Mouse (Mus musculus) lung, embryonic 14.5 days (tissue): ENCODE results near the gene Gmppb. TPM values are rescaled to one million over a fixed set of nuclear protein-coding genes. Genes with fewer than 3 reads are reported as not detected.
A peak's percentile ranks its signal among the peaks of the same experiment; 100 is the strongest.

Source experiments
- ATAC-seq: fragments of 200-750 bp; cut with Nextera tagmentation; 2 replicates; pipeline ENCODE4 v1.8.0; 2017; ENCODE audit warnings: mild to moderate bottlenecking, moderate TSS enrichment, moderate library complexity; ENCODE audit not compliant: insufficient read depth
- DNase-seq: peaks from one replicate; pipeline ENCODE4 v3.0.0-alpha.2; 2015
- H3K27ac ChIP-seq: fragments of 300-500 bp; sonication (generic); 2 replicates; pipeline ENCODE4 v1.5.1; 2014; ENCODE audit warnings: low read depth, mild to moderate bottlenecking, moderate library complexity
- H3K27me3 ChIP-seq: fragments of 300-500 bp; sonication (generic); 2 replicates; pipeline ENCODE4 v1.6.1; 2014; ENCODE audit warnings: low read length, control low read depth; ENCODE audit not compliant: insufficient read depth
- H3K36me3 ChIP-seq: fragments of 300-500 bp; sonication (generic); 2 replicates; pipeline ENCODE4 v1.6.1; 2014; ENCODE audit warnings: control low read depth; ENCODE audit not compliant: insufficient read depth
- H3K4me1 ChIP-seq: fragments of 300-500 bp; sonication (generic); 2 replicates; pipeline ENCODE4 v1.6.1; 2014; ENCODE audit warnings: antibody characterized with exemption, control low read depth; ENCODE audit not compliant: insufficient read depth
- H3K4me2 ChIP-seq: fragments of 300-500 bp; sonication (generic); 2 replicates; pipeline ENCODE4 v1.6.1; 2014; ENCODE audit warnings: mild to moderate bottlenecking
- H3K4me3 ChIP-seq: fragments of 300-500 bp; sonication (generic); 2 replicates; pipeline ENCODE4 v1.5.1; 2014; ENCODE audit warnings: low read depth, low read length
- H3K9ac ChIP-seq: fragments of 300-500 bp; sonication (generic); 2 replicates; pipeline ENCODE4 v1.6.1; 2014
- H3K9me3 ChIP-seq: fragments of 300-500 bp; sonication (generic); 2 replicates; pipeline ENCODE4 v1.6.1; 2016; ENCODE audit warnings: low read depth, low read length, control low read depth
- CTCF ChIP-seq: IDR thresholded peaks from 2 replicates; pipeline ENCODE4 v1.5.1; 2016; ENCODE audit warnings: antibody characterized with exemption, low read depth
- WGBS: fragments of 180-500 bp; shearing (Covaris S2); extraction: QIAGEN DNeasy Blood & Tissue Kit; methylation state at CpG from one replicate; pipeline ENCODE4 v1.1.7; 2014; 5-methylcytosine and 5-hydroxymethylcytosine counted together
- polyA plus RNA-seq: library from polyadenylated mRNA; unstranded; fragments of >200 nt; fragmentation: Nextera tagmentation; extraction: Ambion mirVana; gene quantifications from 2 replicates; pipeline ENCODE4 v1.2.1, GENCODE M21; 2014

The Gmppb gene
- polyA plus RNA-seq, 1 experiment from 2014 or later: 22.2 TPM

DNA sequence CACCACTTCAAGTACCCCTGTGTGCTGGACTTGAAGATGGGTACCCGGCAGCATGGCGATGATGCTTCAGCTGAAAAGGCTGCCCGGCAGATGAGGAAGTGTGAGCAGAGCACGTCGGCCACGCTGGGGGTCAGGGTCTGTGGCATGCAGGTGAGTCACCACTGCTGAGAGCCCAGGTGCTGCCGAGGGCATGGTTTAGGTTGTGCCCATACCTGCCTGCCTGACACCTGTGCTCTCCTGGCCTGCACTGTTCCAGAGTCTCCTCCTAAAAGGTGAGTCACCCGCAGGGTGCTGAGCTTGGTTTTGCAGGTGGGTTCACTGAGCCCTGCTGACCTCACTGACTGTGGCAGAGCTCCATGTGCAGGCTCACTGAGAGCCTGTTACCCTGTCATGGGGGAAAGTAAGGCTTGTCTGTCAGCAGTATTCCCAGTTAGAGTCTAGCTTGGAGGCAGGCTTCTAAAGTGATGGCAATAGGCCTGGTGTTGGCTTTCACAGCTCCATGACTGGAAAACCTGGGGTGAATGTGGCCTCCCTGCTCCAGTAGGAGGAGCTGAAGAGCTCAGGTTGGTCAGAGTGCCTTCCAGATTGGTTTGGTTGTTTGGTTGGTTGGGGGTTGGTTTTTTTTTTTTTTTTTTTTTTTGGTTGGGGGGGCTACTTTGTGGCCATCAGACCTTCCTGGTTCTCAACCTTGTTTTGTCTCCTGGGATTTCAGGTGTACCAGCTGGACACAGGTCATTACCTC, 4.1 kb upstream of the Gmppb start:
- Histone ChIP-seq H3K4me3 (no peak overlapping the region), H3K9me3 (no peaks in the 10 kb centered on the region), H3K36me3 (peaks cover 60% of the 10 kb centered on the region), H3K4me1 (0 out of 2 replicates have a peak, but pooled peaks cover 3% of the 10 kb centered on the region), H3K27ac (no peak overlapping the region), H3K4me2 (no peak overlapping the region), H3K9ac (no peak overlapping the region), H3K27me3 (no peaks in the 10 kb centered on the region)
- 92% methylated on average over 8 of the region's 8 CpGs for WGBS
- no peak for DNase-seq
- ATAC-seq: no peak
- TF ChIP-seq CTCF: peak; percentile 9; the same call in 1 of the 2 replicates

DNA sequence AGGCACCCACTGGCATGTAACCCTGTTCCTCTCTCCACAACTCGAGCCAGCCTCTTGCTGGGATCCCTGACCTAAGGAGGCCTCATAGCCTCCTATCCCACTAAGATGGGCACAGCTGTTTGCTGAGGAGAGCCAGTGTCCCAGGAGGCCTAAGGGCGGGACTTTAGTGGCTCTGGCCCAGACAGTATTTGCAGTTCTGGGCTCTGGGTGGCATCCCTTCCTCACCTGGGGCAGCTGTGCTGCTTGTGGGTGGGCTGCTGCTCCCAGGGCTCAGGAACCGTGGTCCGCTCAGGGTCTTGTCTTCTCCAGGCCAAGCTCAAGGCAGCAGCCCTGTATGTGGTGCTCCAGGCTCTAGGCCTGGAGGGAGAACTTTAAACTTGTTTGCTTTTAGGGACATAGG, 2.5 kb upstream of the Gmppb start:
- DNase-seq: no peak
- Histone ChIP-seq H3K27me3 (no peaks in the 10 kb centered on the region), H3K9me3 (no peaks in the 10 kb centered on the region), H3K9ac (no peak overlapping the region), H3K4me2 (no peak overlapping the region), H3K4me3 (no peak overlapping the region), H3K27ac (no peak overlapping the region), H3K36me3 (peaks cover 60% of the 10 kb centered on the region), H3K4me1 (0 out of 2 replicates have a peak, but pooled peaks cover 3% of the 10 kb centered on the region)
- TF ChIP-seq CTCF: no peak
- no peak for ATAC-seq
- 85% methylated on average over 4 of the region's 4 CpGs for WGBS

DNA sequence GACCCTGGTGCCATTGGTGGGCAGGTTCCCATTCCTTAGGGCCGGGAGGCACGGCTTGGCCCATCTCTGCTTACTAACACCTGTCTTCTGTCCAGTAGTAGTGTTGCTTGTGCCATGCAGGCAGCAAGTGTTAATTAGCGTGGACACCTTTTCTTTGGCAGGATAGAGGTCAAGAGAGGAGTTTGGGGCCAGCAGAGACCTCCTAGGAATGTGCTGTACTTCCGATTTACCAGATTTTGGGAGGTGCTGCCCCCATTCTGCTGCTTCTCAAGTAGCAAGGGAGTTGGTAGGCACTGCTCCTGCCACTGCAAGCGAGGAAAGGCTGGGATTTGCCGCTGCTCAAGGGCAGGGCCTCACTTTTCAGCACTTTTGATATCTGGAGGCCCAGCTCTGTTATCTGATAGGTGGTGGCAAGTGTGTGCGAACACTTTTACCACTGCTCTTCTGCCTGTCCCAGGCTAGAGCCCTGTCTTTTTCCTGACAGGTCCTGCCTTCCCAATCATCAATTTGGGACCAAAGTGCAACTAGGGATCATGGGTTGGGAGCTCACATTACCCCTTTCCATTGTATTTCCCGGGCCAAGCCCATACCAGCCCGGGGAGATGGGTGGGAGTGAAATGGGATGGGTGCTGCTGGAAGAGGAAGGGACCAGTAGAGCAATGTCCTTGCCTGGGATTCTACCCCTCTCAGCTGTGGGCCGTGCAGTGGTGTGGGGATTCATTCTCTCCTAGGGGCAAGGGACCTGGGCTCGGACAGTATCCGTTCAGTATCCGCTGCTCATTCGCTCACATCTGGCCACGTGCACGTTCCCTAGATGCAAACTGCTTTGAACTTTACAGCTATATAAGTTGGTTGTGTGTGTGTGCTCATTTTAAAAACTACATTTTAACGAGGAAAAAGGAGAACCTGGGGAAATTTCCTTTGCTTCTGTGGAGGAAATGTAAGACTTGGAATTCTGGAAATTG, 1.2 kb upstream of the Gmppb start:
- Histone ChIP-seq H3K9me3 (no peaks in the 10 kb centered on the region), H3K9ac (peak overlapping the region; percentile 57), H3K4me3 (peak overlapping the region; percentile 78), H3K4me2 (peak overlapping the region; percentile 91), H3K27me3 (no peaks in the 10 kb centered on the region), H3K4me1 (0 out of 2 replicates have a peak, but pooled peaks cover 3% of the 10 kb centered on the region), H3K36me3 (peaks cover 59% of the 10 kb centered on the region), H3K27ac (peak overlapping the region; percentile 77)
- TF ChIP-seq CTCF: no peak
- ATAC-seq (no peak), DNase-seq (no peak)
- 43% methylated on average over 17 of the region's 17 CpGs for WGBS

DNA sequence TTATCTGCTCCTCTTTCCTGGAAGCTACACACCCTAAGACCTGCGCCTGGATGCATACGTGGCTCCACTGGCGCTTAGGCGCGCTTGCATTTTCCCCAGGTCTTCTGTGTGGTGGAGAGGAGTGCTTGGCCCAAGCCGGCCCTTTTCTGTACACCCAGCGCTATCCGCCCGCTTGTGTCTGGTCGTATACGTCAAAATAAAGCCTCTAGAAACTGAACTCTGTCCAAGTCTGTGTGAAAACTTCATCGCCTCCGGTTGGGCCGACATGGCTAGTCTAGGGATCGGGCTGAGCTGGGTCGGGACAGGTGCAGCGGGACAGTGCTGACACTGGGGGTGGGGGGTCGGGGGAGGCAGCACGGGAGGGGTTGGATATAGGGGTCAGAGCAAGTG, 481 bp upstream of the Gmppb start:
- H3K27me3 ChIP-seq: no peaks in the 10 kb centered on the region
- ATAC-seq (peak; percentile 42), DNase-seq (peak; percentile 59)
- H3K27ac ChIP-seq: peak overlapping the region; percentile 77
- H3K4me1 ChIP-seq: peaks cover 7% of the 10 kb centered on the region; the same call in 1 of the 2 replicates
- H3K9me3 ChIP-seq: no peaks in the 10 kb centered on the region
- WGBS: under 1% methylated on average over 19 of the region's 19 CpGs
- H3K36me3 ChIP-seq: peaks cover 54% of the 10 kb centered on the region
- TF ChIP-seq CTCF: no peak
- peak overlapping the region; percentile 57 for H3K9ac ChIP-seq
- H3K4me3 ChIP-seq: peak overlapping the region; percentile 78
- H3K4me2 ChIP-seq: peak overlapping the region; percentile 91

DNA sequence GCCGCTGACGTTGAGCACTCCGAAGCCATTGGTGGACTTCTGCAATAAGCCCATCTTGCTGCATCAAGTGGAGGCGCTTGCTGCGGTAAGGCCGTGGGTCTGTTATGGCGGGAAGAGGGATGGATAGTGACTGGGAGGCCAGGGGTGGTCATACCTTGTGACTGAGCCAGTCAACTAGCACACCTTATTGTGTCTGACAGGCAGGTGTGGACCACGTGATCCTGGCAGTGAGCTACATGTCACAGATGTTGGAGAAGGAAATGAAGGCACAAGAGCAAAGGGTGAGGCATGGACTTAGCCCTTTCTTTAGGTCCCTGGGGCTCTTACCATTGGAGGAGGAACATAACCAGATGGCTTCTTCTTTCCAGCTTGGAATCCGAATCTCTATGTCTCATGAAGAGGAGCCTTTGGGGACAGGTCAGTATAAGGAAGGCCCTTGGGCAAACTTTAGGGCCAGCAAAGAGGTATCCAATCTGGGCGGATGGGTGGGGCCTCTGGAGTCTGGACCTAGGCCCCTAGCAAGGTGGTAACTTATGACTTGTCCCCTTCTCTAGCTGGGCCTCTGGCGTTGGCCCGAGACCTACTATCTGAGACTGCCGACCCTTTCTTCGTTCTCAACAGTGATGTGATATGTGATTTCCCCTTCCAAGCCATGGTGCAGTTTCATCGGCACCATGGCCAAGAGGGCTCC, 664 bp downstream of the Gmppb start:
- Histone ChIP-seq H3K27ac (peak overlapping the region; percentile 78), H3K4me1 (peaks cover 7% of the 10 kb centered on the region; the same call in 1 of the 2 replicates), H3K4me3 (peak overlapping the region; percentile 78), H3K27me3 (no peaks in the 10 kb centered on the region), H3K9me3 (no peaks in the 10 kb centered on the region), H3K36me3 (peaks cover 60% of the 10 kb centered on the region), H3K9ac (peak overlapping the region; percentile 75), H3K4me2 (peak overlapping the region; percentile 91)
- TF ChIP-seq CTCF: no peak
- 37% methylated on average over 15 of the region's 15 CpGs for WGBS
- ATAC-seq (peak; percentile 2; the same call in 1 of the 2 replicates), DNase-seq (peak; percentile 31)

DNA sequence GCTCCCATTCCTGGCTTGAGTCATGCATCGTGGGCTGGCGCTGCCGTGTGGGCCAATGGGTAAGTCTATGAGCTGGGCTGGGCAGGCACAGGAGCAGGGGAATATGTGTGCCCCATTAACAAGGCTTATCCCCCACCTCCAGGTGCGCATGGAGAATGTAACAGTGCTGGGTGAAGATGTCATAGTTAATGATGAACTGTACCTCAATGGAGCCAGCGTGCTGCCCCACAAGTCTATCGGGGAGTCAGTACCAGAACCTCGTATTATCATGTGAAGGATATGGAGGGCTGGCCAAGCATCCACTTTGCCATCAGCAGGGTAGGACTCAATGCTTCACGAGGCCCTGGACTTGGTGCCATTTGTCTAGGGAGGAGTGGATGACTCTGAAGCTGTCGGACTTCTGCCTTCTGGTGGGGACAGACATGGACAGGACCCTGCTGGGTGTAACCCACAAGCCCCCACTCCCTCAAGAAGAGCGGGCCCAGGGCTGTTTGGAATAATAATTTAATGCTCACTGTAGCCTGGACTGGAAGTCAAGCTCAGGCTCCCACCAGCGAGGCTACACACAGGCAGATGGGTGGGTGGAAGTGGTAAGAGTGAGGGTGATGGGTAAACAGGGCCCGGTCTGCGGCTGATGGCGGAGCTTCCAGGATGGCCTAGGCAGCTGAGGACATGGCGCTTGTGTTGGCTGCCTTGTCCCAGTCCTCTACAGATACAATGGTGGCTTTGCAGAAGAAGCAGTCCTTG, 2.3 kb downstream of the Gmppb start:
- ATAC-seq (no peak), DNase-seq (no peak)
- H3K4me3 ChIP-seq: no peak overlapping the region
- H3K36me3 ChIP-seq: peaks cover 61% of the 10 kb centered on the region
- no peaks in the 10 kb centered on the region for H3K9me3 ChIP-seq
- no peak overlapping the region for H3K9ac ChIP-seq
- H3K4me1 ChIP-seq: peaks cover 7% of the 10 kb centered on the region; the same call in 1 of the 2 replicates
- 91% methylated on average over 15 of the region's 15 CpGs for WGBS
- no peak for TF ChIP-seq CTCF
- H3K27me3 ChIP-seq: no peaks in the 10 kb centered on the region
- H3K27ac ChIP-seq: no peak overlapping the region
- H3K4me2 ChIP-seq: no peak overlapping the region
